Mouse (Mus musculus) NIH3T3 (cell line): Measurements from ENCODE around the gene Iqch.

ENCODE experiments used
- DNase-seq: peaks from one replicate; pipeline ENCODE4 v3.0.0-alpha.2; 2012; ENCODE audit warnings: low read depth

Iqch gene

DNA sequence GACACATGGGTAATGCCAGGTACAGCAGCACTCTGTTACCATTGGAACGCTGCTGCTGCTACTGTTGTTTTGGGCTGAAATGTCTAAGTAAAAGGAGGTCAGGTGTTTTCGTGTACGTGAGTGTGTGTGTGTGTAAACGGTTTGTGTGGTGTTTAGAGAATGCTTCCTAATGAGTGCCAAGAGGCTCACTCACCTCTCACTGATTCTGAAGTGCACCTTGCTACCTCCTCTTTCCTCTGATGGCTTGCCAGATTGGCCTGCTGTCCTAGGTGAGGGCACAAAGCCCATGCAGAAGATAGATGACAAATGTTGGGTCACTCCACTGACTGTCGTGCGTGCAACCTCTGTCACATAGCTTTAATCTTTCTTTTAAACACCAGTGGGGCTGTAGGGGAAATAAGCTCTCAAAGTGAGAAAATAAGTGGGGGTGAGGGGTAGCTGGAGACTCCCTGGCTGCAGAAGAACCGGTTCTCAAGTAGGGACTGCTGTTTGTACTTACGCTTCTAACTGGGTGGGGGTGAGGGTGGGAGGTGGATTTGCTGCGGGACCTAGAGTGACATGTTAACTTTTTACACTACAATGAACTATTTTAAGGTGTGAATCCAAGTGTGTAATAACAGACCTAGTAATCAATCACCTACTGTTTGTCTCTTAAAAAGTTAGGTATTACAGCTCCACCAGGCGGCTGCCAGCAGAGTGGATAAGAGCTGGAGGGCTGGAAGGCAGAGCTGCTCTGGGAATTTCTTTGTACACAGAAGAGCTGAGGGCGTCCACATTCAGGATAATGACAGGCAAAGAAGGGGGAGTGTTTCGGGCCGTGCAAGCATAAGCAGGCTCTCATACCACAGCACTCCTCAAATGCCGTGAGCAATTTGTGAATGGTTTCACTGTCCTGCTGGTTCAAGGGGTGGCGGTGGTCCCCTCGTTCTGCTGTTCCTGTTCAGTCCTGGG is 10.5 kb upstream of the Iqch start:
- no peak for DNase-seq

DNA sequence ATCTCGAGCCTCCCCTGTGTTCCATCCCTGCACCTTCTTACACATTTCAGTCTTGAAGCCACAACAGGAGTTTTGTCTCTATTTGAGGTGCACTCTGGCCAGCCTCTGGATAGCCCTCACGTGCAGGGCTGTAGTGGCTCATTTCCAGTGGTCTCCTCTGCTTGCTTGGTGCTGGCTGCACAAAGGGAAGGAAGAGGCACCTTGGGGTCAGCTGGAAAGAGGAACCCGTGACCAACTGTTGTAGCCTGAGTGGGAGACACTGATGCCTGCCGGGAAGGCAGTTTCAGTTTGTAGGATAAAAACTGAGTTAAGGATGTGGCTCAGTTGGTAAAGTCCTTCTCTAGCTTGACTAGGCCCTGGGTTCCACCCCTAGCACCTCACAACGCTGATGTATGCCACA is 9.7 kb upstream of the Iqch start:
- DNase-seq = no peak

DNA sequence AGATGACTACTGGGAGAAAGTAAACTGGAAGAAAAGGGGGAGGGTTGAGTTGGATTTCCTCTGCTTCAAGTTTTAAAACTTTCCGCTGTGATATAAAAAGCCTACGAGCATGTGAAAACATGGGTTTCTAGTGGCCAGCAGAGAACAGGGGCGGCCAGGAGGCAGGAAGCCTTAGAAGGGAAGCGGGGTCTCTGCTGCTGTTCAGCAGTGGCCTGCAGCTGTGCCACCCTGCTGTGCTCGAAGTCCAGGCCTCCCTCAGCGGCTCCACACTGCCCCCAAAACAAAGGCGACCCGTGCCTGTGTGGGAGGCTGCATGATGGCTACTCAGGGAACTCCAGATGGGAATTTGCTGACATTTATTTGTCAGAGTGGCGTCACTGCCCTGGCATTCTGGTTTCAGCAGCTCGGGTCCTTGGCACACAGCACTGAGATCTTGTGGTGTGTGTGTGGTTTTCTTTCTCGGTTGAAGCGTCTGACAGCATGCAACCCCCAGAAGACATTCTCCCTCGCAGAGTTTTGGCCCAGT is 8.6 kb upstream of the Iqch start:
- DNase-seq = peak; percentile 87

DNA sequence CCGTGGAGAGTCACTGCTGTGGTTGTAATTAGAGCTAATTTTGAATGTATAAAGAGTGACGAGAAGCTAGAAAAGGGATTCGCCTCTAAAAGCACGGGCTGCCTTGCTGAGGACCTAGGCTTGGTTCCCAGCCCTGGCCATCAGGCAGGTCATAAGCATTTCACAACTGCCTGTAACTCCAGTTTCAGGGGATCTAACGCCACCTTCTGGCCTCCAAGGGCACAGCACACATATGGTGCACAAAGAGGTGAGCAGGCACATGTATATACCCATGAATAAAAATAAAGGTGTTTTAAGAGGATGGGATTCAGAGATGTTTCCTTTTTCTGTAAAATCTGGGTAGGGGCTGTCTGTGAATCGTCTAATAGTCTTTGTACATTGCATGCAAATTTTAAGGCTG is 7.9 kb upstream of the Iqch start:
- no peak for DNase-seq

DNA sequence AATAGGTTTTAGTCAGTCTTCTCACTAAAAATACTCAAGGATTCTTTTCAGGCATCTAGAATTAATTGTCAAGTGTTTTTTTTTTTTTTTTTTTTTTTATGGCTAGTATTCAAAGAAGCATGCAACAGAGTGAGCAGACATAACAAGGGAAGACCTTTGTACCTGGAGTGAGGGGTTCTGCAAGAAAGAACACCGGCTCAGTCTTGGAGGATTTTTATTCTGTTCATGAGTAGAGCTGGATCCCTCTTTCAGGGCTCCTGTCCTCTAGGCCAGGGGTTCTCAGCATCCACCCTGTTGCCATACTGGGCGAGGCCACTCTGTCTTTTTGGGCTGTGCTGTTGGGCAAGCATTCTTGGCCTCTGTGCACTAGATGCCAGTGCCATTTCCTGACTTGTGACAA is 7.5 kb upstream of the Iqch start:
- no peak for DNase-seq

DNA sequence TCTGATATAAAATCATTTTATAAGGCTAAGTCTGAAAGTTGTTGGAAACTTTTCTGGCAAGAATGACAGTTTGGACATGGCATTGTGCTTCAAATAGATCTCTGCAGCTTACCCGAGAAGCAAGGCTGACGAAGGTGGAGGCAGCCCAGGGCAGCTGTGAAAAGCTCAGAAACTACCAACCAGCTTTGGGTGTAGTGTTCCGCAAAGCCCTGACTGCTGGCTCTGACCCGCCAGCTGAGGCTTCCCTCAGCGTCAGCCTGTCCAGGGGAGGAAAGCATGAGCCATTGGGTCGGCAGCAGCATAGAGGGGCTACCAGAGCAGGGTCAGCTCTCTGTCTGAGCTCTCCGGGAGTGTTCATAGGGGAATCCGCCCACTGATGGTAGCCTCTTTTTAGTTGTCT is 7.0 kb upstream of the Iqch start:
- DNase-seq = no peak

DNA sequence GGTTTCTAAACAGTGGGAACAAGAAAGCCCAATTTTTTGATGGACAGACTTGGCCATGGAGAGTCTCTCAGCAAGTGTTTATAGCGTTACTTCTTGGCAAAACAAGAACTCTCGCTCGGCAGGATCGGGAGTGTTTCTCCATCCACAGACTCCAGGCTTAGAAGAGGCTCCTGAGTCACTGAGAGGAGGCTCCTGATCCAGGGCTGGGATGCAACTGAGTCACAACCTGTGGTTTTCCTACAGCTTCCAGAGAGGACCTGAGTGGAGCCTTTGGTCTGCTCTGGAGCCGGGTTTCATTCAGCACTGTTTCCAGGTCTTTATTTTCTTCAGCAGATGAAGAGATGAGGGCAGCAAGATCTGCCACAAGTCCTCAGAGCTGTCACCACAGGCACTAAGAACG is 5.7 kb upstream of the Iqch start:
- DNase-seq = peak; percentile 69

DNA sequence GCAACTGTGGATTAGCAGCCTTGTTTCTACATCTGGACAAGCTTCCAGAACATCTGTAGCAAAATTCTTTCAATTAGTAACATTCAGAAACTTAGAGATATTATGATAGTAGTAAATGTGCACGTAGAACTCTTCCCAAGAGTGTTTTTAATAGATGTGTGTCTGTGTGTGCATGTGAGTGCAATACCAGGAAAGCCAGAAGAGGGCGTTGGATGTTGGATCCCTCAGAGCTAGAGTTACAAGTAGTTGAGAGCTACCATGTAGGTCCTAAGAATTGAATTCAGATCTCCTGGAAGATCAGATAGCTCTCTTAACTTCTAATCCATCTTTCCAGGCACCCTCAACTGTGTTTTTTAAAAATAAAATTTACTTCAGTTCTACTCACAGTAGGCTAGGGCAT is 4.3 kb upstream of the Iqch start:
- DNase-seq = peak; percentile 39

DNA sequence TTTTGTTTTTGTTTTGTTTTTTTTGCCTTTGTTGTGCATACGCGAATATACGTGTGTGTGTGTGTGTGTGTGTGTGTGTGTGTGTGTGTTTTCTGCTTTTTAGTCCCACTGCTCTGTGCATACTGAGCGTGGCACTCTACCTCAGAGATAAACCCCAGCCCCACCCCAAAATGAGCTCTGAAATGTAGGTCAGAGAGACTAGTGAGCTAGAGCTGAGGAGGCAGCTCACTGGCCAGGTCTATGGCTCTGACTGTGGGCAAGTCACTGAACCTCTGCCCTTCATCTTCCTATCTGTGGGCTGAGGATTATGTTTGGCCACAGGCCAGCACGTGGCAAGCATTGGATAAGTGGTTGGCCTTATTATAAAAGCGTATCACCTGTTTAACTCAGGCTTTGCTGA is 1.6 kb upstream of the Iqch start:
- no peak for DNase-seq

DNA sequence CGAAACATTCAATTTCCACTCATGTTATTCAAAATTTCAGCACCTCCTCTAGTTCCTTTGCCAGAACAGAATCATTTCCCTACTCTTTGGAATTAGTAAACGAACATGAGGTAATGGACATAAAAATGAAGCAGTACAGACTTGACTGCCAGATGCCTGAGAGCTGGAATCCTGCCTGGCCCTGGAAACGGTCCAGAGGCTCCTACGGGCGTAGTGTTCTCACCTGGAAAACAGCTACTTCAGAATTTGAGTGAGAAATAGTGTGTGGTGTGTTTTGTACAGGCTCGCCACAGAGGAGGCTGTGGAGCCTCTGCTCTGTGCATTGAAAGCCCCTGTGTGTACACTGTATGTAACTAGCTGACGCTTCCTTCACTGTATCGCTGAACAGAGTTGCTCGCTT is 5.6 kb downstream of the Iqch start:
- peak; percentile 39 for DNase-seq

DNA sequence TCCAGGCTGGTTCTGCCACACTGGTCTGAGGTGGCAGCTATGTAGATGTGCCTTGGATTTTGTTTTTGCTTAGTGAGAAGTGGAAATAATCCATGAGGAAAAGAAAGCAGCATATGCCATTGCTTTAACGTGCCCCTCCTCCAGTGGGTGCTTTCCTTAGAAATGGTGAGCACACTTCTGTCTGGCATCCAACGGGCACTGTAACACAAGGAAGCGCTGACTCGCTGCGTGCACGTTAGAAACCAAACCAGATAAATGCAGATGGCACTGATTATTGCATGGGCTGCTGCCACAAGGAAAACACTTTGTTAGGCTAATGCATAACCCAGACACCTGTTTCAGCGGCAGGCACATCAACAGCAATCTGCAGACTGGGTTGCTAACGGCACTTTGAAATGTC is 6.6 kb downstream of the Iqch start:
- DNase-seq = no peak

DNA sequence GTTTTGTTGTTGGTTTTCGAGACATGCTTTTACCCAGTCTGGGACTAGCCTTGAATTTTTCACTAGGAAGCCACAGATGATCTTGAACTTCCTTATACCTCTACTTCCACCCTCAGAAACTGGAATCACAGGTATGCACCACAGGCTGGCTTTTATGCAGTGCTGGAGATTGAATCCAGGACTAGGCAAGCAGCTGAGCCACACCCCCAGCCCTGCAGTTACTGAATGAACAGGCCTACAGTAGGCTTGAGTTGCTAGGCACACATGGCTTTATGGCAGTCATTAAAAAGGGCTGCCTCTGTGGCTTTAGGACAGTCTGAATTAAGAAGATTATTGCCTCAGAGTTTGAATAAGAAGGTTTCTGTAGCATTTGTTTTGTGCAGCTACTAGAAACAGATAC is 7.3 kb downstream of the Iqch start:
- DNase-seq = no peak

DNA sequence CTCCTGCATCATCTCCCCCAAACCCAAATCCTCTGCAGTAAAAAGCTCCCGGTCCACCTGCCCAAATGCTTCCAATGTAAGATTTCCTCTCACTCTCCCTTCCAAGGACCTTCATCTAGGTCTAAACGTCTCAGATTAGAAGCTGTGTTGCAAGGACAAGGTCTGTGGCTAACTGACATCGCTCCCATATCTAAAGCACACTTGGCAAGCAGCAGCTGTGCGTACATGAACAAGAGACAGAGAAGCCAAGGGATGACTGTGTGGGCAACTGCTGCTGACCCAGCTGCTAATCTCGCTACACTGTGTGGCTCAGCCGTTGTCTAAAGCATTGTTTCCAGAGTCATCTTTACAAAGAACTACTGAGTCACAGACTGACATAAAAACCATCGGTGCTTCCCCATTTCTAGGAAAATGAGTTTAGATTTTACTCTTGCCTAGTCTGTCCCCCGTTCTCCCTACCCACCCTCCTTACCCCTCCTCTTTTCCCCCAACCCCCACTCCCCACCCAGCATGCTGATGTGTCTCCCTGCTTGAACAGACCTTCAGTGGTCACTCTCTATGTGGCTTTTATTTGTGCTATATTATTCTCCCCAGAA is 10.5 kb downstream of the Iqch start:
- no peak for DNase-seq

DNA sequence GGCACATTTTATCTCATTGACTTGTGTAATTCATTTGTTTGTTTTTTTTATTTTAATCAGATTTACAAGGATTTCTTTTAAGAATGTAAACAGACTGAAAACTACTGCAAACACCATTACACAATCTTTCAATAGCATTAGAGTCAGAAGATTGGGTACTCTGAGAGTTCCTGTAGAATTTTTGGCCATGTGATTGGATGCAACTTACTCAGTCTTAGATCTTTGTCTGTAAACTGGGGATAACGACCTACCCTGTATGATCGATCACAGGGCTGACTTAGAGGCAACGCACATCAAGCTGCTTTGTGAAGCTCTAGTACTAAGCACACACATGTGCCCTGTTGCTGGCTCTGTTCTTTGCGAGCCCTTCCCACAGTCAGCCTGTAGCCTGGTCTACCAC is 11.7 kb downstream of the Iqch start:
- DNase-seq = no peak

DNA sequence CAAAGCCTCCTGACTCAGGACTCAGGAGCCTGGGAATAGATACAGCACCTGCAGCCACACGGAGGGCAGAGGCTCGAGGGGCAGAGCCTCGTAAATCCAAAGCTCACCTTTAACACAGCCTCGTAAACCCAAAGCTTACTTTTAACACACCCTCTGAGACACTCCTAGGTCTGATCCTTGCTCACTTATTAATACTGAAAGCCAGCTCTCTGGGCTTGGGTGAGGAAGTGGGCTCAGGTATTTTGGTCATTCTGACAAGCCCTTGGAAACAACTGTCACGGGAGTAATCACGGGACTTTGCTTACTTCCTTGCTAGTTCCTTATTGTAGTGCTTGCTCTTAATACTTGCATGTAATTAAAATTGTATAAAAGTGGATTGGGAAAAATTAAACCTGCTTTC is 13.1 kb downstream of the Iqch start:
- DNase-seq = no peak

DNA sequence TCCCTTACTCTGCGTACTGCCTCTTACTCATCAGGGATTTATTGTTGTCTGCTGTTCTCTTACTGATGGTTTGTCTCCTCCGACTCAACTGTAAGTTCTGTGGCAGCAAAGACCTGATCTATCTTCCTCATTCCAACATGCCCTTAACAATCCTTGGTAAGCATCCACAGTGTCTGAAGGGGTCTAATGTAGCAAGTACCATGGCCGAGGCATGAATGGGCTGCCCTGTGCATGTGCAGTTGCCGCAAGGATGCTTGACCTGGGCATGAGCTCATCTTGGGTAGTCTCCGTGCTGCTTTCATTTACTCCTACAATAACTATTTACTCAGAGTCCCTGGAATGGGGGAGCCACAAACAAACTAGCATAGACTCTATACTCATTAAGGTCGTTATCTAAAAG is 17.0 kb downstream of the Iqch start:
- DNase-seq = no peak

DNA sequence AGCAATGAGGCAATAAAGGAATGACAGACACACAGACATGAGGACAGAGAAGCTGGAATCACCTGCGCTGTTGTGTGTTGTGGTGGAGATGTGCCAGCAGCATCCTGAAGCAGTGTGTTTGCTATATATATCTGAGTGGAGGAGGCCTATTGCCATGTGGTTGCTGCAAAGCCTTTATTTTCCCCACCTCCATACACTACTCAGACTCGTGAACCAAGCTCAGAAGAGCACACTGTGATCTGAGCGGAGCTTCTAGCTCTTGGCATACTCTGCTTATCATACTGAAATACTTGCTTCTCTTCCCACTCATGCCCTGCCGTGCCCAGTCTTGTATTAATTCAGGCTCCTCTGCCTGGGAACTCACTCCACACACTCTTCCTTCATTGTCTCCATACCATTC is 20.5 kb downstream of the Iqch start:
- no peak for DNase-seq

DNA sequence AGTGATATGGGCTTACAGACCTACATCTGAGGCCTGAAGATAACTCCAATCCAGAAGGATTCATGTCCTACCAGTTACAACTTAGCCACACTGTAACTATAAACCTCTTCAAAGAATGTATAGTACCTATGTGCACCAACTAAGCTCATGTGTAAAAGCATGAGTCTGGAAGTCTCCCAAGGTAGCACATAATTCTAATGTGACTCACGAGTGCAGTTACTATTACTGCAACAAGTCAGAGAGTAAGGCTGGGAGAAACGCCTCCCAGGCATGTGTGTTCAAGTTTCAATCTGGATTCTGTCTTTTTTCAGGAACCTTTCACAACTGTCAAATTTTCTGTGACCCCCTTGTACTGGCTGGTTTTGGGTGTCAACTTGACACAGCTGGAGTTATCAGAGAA is 22.2 kb downstream of the Iqch start:
- DNase-seq = peak; percentile 80

DNA sequence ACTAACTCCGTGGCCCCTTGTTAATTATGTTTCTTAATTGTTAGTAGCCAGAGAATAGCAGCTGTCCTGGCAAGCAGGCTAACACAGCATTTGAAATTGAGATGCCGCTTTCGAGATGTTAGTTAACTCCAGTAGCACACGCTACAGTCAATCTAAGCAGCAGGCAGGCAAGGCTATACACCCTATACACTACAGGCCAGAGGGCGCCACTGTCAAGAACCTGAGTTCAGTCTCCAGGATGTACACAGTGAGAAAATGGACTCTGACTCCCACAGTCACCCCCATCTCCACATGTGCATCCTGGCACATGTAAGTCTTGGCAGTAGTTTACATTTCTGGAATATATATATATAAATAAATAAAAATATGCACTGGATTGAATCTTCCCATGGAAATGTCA is 22.6 kb downstream of the Iqch start:
- DNase-seq = peak; percentile 44

DNA sequence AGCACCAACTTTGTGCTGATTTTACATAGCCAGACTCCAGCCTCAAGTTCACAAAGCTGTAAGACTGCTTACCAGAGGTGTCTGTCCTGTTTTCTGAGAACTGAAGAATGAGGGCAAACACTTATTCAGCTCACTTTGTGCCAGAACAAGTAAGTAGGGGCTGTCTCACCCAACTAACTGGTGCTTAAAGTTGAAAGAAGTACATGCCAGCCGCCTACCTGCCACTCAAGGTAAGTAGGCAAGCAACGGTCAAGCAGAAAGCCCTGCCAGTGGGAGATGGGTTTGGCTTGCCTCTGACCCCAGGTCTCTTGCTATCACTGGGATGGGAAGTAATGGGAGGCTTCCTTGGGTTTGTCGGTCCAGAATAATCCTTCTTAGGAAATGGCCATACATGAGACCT is 24.8 kb downstream of the Iqch start:
- no peak for DNase-seq

DNA sequence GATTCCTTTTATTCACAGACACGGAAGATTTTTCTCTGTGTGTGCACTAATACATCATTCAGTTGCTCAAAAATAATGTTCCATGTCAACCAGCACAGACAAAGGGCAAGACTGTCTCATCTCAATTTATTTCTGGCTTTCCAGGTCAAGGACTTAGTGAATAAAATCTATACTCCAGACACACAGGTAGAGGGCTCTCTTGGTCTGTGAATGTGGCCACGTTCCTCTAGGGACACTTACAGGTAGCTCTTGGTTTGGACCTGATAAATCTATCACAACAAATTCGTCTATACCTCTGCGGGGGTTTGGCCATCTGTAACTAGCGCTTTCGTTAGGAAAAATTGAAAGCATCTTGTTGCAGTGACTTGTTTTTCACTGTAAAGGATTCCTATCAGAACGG is 29.4 kb downstream of the Iqch start:
- DNase-seq = no peak

DNA sequence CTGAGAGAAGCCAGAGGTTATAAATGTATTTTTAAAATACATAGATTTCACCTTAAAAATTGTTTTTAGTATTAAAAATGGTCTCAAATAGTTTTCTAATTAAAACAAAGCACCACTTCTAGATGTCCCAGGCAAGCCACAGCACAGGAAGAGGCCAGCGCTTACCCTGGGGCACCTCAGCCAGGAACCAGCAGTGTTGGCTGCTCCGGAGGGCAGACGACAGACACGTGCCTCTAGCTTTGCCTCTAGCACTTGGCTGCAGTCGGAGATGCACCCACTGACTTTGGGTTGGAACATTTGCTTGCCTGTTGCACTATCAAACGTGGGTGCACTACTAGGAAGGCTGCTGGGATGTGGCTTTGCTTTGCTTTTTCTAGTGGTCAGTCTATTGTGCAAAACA is 30.4 kb downstream of the Iqch start:
- no peak for DNase-seq

DNA sequence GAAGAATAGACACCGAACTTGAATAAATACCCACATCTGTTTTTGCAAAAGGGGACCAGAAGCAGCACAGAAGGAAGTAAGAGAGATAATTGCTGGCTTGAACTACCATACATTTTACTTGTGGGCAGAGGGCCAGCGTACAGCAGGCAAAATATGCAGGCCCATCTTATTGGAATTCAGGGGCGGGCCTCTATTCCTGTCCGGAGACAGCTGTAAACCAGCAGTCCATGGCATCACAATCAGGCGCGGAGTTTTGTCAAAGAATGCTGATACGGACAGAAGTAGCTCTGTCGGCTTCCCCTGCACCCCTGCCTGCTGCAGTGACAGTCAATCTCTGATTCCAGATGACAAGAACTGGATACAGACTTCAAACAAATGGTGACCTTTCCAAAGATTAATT is 33.5 kb downstream of the Iqch start:
- DNase-seq = peak; percentile 57

DNA sequence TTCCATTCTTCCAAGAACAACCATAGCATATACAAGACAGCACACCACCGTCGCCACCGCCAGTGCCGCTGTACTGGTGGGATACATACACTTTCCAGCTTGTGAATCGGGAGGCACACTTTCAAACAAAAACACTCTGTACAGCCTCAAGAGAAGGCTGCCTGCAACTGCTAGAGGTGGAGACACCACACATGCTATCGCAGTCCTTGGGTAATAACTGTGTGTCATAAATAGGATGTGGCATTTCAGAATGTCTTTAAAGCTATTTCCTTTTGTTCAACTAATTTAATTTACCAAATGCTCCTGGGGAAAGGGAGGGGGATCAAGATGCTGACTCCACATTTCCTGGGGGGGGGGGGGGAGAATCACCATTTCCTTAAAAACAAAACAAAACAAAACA is 34.0 kb downstream of the Iqch start:
- DNase-seq = no peak
